Mouse (Mus musculus): ENCODE results near the gene Nadsyn1. TPM values are rescaled to one million over a fixed set of nuclear protein-coding genes. Genes with fewer than 3 reads are reported as not detected.

Nadsyn1 gene
- polyA plus RNA-seq, 1 experiment from 2014 or later: 7.7 TPM

DNA sequence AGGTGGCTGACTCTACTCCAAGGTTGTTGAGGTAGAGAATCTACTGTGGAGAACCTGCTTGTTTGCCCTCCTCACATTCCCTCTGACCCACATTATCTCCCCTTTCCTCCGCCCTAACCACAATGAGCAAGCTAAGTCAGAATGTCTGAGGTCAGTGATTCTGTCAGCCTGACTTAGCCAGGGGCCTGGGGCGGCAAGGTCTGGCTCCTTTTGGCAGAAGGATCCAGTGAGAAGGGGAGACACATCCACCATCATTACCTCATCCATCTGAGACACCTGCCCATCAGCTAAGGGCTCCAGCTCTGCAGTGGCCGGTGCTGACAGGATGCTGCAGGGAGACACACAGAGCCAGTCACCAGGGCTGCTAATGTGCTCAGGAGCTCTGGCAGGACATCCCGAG lies 23.9 kb downstream of the Nadsyn1 start:
- Histone ChIP-seq H3K27me3 (replicated peaks; ENCODE audit: low read depth, poor library complexity, severe bottlenecking) (no peaks in the 10 kb centered on the region), H3K4me3 (no peak overlapping the region), H3K36me3 (replicated peaks) (peaks cover 90% of the 10 kb centered on the region)

DNA sequence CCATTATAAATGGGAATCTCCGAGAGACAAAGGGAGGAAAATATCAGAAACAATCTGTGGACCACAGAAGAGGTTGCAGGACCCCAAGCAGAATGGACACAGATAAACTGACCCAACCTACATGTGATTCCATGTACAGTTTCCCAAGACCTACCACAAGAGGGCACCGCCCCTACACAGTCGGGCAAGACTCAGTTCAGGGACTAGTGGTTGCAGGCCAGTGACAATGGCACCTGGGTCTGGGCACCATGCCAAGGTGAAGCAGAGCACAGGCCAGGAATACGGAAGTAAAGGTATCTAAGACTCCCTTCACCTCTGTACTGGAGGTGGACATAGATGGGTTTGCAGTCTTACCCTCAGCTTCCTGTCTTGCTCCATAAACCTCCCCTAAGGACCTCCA lies 29.5 kb downstream of the Nadsyn1 start:
- DNase-seq (ENCODE audit: low spot score): peak; percentile 30
- no peaks in the 10 kb centered on the region for H3K4me1 ChIP-seq
- WGBS: 63% methylated on average over 4 of the region's 4 CpGs
- no peak overlapping the region for H3K27ac ChIP-seq (replicated peaks)
- H3K9me3 ChIP-seq: no peaks in the 10 kb centered on the region
- H3K36me3 ChIP-seq (replicated peaks): peaks cover 34% of the 10 kb centered on the region
- no peaks in the 10 kb centered on the region for H3K27me3 ChIP-seq (replicated peaks; ENCODE audit: low read depth, poor library complexity, severe bottlenecking)
- no peak overlapping the region for H3K4me3 ChIP-seq

More for the DNA sequence above, 23.9 kb downstream of the Nadsyn1 start:
- Histone ChIP-seq H3K27ac (replicated peaks) (no peak overlapping the region), H3K9me3 (no peaks in the 10 kb centered on the region), H3K4me1 (no peaks in the 10 kb centered on the region)
- DNase-seq (ENCODE audit: low spot score): no peak
- 90% methylated on average over 4 of the region's 4 CpGs for WGBS

DNA sequence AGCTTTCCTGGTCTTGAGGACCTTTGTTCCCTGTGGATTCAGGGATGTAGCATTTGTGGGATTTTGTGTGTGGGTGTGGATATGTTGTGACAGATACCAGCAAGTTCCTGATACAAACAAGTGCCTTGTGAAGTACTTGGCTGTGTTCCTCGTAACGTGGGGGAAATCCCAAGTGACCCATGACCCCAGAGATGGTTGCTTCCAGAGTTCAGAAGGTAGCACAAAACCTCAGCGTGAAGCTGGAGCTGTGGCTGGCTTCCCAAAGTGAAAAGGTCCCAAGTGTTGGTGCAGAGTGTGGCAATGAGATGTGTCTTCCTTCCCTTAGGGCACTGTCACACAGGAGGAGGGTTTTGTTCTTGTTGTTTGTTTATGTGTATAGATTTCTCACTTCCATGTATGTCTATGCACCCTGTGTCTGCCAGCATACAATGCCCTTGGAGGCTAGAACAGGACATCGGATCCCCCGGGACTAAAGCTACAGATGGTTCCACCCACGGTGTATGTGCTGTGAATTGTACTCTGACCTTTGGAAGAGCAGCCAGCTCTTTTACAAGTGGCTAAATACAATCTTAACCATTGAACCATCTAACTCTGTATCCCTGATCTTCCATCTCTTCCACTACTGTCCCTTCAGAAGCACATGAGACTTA lies 30.2 kb downstream of the Nadsyn1 start:
- no peaks in the 10 kb centered on the region for H3K27me3 ChIP-seq (replicated peaks; ENCODE audit: low read depth, poor library complexity, severe bottlenecking)
- 81% methylated on average over 6 of the region's 6 CpGs for WGBS

DNA sequence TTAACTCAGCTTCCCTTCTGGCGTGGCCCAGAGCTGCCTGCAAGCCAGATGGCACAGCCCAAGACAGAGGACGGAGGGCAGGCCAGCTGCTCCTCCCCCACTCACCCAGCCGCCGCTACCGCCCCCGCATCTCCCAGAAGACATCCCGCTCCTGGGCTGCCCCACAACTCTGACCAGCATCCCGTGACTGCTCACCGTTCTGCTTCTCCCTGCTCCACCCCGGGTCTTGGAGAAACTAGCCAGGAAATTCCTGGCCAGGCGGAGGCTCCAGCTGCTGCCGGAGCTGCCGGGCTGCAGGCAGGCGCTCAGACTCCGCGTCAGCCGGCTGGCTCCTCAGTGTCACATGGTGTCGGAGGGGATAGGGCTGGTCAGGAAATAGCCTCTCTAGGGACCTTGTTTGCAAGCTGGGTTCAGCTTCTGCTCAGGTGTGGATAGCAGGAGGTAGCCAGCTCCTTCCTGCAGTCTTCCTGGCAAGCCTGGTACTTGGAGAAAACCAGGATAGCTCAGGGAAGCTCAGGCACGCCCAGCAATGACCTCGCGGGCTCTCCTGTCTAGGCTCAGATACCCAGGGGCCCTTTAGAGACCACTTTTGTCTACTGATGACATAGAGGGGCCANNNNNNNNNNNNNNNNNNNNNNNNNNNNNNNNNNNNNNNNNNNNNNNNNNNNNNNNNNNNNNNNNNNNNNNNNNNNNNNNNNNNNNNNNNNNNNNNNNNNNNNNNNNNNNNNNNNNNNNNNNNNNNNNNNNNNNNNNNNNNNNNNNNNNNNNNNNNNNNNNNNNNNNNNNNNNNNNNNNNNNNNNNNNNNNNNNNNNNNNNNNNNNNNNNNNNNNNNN lies 38.4 kb downstream of the Nadsyn1 start, which contains the start of gene Mrgpre:
Gene Mrgpre, minus strand, starts transcription at position 505 of the 834 bp plus-strand sequence.
- Histone ChIP-seq H3K36me3 (replicated peaks) (no peaks in the 10 kb centered on the region), H3K4me1 (peaks cover 24% of the 10 kb centered on the region), H3K4me3 (peak within 1 kb of the TSS; percentile 61), H3K27ac (replicated peaks) (peak within 1 kb of the TSS; percentile 83), H3K27me3 (replicated peaks; ENCODE audit: low read depth, poor library complexity, severe bottlenecking) (peaks cover 27% of the 10 kb centered on the region), H3K9me3 (no peaks in the 10 kb centered on the region)
- peak; percentile 84 for DNase-seq (ENCODE audit: low spot score)
- 2% methylated on average over 21 of the region's 21 CpGs for WGBS

More for the DNA sequence above, 30.2 kb downstream of the Nadsyn1 start:
- Histone ChIP-seq H3K9me3 (no peaks in the 10 kb centered on the region), H3K36me3 (replicated peaks) (peaks cover 27% of the 10 kb centered on the region), H3K4me3 (no peak overlapping the region), H3K27ac (replicated peaks) (no peak overlapping the region), H3K4me1 (no peaks in the 10 kb centered on the region)
- no peak for DNase-seq (ENCODE audit: low spot score)

DNA sequence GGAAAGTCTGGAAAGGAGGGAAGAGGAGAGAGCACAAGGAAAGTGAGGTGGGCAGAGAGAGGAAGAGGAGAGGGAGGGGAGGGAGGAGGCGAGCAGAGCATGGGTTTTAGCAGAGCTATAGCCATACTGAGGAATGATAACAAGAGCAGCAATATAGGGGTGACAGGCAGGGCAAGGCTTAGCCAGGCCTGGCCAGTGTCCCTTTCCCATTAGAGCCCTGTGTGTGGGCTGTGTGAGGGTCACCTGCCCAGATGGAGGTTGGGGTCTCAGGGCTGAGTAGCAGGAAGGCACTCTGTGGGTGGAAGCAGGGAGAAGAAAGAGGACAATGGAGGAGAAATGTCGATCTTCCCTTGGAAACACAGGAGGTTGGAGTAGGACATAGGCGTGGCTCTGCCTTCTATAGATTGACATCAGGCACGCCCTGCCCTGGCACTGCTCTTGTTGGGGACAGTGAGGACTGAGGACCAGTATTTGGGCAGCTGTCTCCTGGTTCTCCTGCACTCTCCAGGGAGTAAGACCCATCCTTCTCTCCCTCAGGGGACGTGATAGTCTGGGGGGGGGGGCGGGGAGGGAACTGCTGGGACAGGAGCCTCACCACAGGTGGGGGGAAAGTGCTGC lies 39.2 kb downstream of the Nadsyn1 start:
- WGBS: 11% methylated on average over 6 of the region's 6 CpGs

DNA sequence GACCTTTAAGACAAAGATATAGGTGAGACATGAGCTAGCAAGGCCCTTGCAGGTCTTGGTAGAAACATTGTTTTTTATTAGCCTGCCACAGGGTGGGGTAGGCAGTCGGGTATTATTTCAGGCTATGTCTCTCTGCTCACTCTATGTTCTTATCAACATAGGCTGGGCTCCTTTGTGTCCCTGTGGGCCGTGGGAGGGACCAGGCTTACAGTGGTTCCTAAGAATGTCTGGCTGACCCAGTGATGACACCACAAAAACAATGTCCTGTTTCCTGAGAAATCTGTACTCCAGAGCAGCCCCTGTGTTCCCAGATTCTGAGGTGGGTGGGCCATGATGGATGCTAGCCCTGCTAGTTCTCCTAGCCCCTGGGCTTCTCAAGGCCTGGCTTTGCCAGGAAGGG lies 45.3 kb downstream of the Nadsyn1 start:
- Histone ChIP-seq H3K4me3 (no peak overlapping the region), H3K36me3 (replicated peaks) (no peaks in the 10 kb centered on the region), H3K9me3 (no peaks in the 10 kb centered on the region), H3K4me1 (no peaks in the 10 kb centered on the region), H3K27me3 (replicated peaks; ENCODE audit: low read depth, poor library complexity, severe bottlenecking) (peaks cover 11% of the 10 kb centered on the region; the same call in 1 of the 2 replicates), H3K27ac (replicated peaks) (no peak overlapping the region)
- WGBS: 66% methylated on average over 2 of the region's 2 CpGs
- DNase-seq (ENCODE audit: low spot score): no peak

More for the DNA sequence above, 39.2 kb downstream of the Nadsyn1 start:
- Histone ChIP-seq H3K36me3 (replicated peaks) (no peaks in the 10 kb centered on the region), H3K4me1 (peaks cover 24% of the 10 kb centered on the region), H3K9me3 (no peaks in the 10 kb centered on the region), H3K4me3 (peak overlapping the region; percentile 61), H3K27me3 (replicated peaks; ENCODE audit: low read depth, poor library complexity, severe bottlenecking) (peaks cover 27% of the 10 kb centered on the region), H3K27ac (replicated peaks) (peak overlapping the region; percentile 83)
- DNase-seq (ENCODE audit: low spot score): no peak

DNA sequence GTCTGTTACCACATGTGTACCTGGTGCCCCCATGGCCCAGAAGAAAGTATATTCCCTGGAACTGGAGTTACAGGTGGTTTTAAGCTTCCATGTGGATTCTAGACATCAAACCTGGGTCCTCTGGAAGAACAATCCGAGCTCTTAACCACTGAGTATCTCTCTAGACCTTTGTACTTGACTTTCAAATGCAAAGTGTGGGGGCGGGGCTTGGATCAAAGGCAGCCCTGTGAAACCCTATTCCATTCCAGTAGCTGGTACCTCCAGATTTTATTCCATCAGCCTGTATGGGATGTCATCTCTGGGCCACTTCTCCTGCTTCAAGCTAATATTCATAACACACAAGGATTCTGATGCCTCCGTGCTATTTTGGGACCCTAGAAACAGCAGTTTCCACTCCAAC lies 46.5 kb downstream of the Nadsyn1 start:
- peaks cover 6% of the 10 kb centered on the region; the same call in 1 of the 2 replicates for H3K27me3 ChIP-seq (replicated peaks; ENCODE audit: low read depth, poor library complexity, severe bottlenecking)
- no peak overlapping the region for H3K27ac ChIP-seq (replicated peaks)
- no peak overlapping the region for H3K4me3 ChIP-seq
- H3K36me3 ChIP-seq (replicated peaks): no peaks in the 10 kb centered on the region
- no peaks in the 10 kb centered on the region for H3K4me1 ChIP-seq
- H3K9me3 ChIP-seq: no peaks in the 10 kb centered on the region
- no peak for DNase-seq (ENCODE audit: low spot score)
- 40% methylated on average over 3 of the region's 3 CpGs for WGBS

DNA sequence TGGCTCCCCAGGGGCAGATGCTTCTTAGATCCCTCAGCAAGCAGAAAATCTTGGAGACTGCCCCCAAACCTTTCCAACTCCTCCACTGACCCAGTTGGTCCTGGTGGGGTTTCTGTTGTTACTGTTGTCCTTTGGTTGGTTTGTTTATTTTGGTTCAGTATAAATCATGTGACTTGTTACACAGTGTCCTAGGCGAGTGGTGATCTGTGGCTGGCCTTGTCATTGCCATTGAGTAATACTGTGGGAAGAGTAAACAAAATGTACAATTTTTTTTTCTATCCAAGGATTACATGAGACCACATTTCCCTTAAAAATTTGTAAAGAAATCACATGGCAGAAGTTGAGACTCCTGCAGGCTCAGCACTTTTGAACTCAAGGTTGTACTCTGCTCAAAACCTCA lies 53.2 kb downstream of the Nadsyn1 start:
- DNase-seq (ENCODE audit: low spot score): no peak
- no peak overlapping the region for H3K27ac ChIP-seq (replicated peaks)
- 45% methylated on average over 1 of the region's 1 CpGs for WGBS
- H3K27me3 ChIP-seq (replicated peaks; ENCODE audit: low read depth, poor library complexity, severe bottlenecking): peaks cover 26% of the 10 kb centered on the region
- H3K36me3 ChIP-seq (replicated peaks): no peaks in the 10 kb centered on the region
- H3K4me1 ChIP-seq: no peaks in the 10 kb centered on the region
- H3K4me3 ChIP-seq: no peak overlapping the region
- no peaks in the 10 kb centered on the region for H3K9me3 ChIP-seq

DNA sequence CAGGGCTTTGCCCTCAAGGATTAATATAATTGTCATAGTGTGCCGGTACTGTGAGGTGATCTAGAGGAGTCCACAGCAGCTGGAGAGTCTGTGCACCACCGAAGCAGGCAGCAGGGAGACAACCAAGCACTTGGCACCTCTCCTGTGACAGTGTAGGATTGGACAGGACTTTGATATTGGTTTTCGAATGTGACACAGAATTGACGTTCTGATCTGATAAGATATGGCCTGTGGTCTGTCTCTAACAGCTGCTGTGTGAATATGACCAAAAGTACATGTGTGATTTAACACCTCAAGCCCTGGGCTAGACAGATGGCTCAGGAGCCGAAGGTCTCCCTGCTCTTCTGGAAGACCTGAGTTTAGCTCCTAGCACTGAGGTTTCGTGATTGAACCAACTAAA lies 54.4 kb downstream of the Nadsyn1 start:
- no peak overlapping the region for H3K4me3 ChIP-seq
- no peak overlapping the region for H3K27ac ChIP-seq (replicated peaks)
- peaks cover 31% of the 10 kb centered on the region for H3K27me3 ChIP-seq (replicated peaks; ENCODE audit: low read depth, poor library complexity, severe bottlenecking)
- no peaks in the 10 kb centered on the region for H3K9me3 ChIP-seq
- H3K36me3 ChIP-seq (replicated peaks): no peaks in the 10 kb centered on the region
- no peaks in the 10 kb centered on the region for H3K4me1 ChIP-seq
- DNase-seq (ENCODE audit: low spot score): no peak
- WGBS: 81% methylated on average over 6 of the region's 6 CpGs

DNA sequence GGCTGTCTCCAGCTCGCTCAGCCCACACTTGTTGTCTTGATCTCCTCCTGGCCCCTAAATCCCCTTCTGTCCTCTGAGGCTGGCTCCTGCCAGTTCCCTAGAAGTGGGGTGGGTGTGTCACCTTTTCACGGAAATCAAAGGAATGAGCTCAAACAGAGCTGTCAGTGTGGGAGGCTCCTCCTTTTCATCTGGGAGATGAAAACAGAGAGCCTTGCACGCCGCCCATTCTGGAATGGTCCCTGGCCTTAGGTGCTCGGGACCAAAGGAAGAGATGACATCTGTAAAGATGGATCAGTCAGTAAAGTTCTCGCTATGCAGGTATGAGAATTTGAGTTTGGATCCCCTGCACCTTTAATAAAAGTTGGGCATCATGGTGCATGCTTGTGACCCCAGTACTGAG lies 55.8 kb downstream of the Nadsyn1 start, which contains the start of gene Mrgprg:
Gene Mrgprg, minus strand, starts transcription at position 101 of the 400 bp plus-strand sequence.
- no peak within 1 kb of the TSS for H3K4me3 ChIP-seq
- peaks cover 39% of the 10 kb centered on the region for H3K27me3 ChIP-seq (replicated peaks; ENCODE audit: low read depth, poor library complexity, severe bottlenecking)
- H3K9me3 ChIP-seq: no peaks in the 10 kb centered on the region
- no peak within 1 kb of the TSS for H3K27ac ChIP-seq (replicated peaks)
- no peak for DNase-seq (ENCODE audit: low spot score)
- 56% methylated on average over 6 of the region's 6 CpGs for WGBS
- H3K36me3 ChIP-seq (replicated peaks): no peaks in the 10 kb centered on the region
- no peaks in the 10 kb centered on the region for H3K4me1 ChIP-seq

DNA sequence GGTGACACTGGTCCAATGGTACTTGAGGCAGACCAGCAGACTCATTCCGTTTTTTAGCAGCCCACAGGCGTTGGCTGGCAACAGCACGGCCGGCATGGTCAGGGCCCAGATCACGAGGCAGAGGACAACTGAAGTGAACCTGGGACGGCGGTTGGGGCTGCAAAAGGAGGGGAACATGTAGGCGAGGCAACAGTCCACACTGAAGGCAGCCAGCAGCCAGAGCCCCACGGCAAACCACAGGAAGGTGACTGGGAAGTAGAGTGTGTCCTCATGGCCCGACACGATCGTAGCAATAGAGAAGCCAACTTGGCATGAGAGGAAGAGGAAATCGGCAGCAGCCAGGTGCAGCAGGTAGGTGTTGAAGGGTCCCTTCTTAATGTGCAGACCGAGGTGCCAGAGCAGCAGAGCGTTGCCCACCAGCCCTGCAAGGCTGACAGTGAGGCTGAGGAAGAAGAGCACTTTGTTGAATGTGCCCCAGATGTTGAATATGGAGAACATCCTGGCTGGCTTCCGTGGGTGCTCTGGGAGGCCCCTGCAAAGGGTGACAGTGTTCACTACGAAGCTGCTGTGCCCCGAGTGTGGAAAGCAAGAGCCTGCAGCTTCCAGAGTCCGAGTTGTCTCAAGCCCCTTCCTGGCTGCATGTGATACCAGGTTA lies 57.6 kb downstream of the Nadsyn1 start:
- Histone ChIP-seq H3K27me3 (replicated peaks; ENCODE audit: low read depth, poor library complexity, severe bottlenecking) (peaks cover 39% of the 10 kb centered on the region), H3K4me1 (no peaks in the 10 kb centered on the region), H3K4me3 (no peak overlapping the region), H3K36me3 (replicated peaks) (no peaks in the 10 kb centered on the region), H3K27ac (replicated peaks) (no peak overlapping the region), H3K9me3 (no peaks in the 10 kb centered on the region)
- no peak for DNase-seq (ENCODE audit: low spot score)
- WGBS: 76% methylated on average over 19 of the region's 19 CpGs

DNA sequence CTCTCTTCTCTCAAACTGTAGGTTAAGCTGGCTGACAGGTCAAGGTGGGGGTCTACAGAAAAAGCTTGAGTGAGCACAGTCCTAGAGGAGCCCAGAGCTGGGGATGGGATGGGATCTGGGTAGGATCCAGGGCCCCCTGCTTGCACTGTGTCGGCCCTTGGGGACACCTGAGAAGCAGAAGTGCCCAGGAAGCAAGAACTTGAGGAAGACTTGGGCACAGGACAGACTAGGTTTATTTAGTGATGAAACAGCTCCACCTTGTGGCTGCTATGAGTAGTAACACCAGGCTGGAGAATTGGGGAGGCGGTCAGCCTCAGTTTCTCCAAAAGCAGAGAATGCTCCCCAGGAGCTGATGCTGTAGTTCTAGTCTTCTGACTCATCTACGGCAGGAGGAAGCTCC lies 58.9 kb downstream of the Nadsyn1 start:
- Histone ChIP-seq H3K9me3 (no peaks in the 10 kb centered on the region), H3K27ac (replicated peaks) (no peak overlapping the region), H3K36me3 (replicated peaks) (no peaks in the 10 kb centered on the region), H3K4me1 (no peaks in the 10 kb centered on the region), H3K27me3 (replicated peaks; ENCODE audit: low read depth, poor library complexity, severe bottlenecking) (peaks cover 45% of the 10 kb centered on the region), H3K4me3 (no peak overlapping the region)
- DNase-seq (ENCODE audit: low spot score): no peak
- 16% methylated on average over 3 of the region's 3 CpGs for WGBS
